Mouse (Mus musculus): ENCODE results near the gene Sprr3. TPM values are rescaled to one million over a fixed set of nuclear protein-coding genes. Genes with fewer than 3 reads are reported as not detected.
"Not testable (repeated sequence)": the region's sequence is repeated elsewhere in the genome, so short reads cannot be mapped to it uniquely, and the experiment has no call there.

Gene Sprr3
- not detected in 2 replicates for polyA plus RNA-seq (2016; fragmentation: Nextera tagmentation; extraction: Ambion mirVana)

DNA sequence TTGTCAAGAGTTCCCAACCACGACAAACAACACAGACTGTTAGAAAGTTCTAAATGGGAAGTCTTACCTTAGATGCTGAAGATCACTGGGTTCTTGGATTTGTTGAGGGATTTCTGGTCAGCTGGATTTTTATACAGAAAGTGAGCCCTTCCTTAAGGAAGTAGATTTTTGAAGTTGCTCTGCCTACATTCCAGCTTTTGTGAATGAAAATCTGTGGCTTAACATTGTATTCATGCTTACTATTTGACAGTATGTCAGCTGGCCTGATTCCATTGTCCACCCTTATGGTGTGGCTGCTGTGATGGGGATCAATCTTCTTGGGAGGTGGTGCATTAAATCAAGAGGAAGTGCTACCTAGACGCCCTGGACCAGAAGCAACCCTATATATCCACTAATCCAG is at the start of gene Sprr3:
Sprr3 (minus strand) TSS at position 101 of the 400 bp plus-strand sequence.
- Histone ChIP-seq H3K9me3 (replicated peaks) (no peaks in the 10 kb centered on the region), H3K27ac (no peak within 1 kb of the TSS), H3K36me3 (no peaks in the 10 kb centered on the region), H3K4me2 (replicated peaks) (no peak within 1 kb of the TSS), H3K27me3 (no peaks in the 10 kb centered on the region), H3K4me1 (no peaks in the 10 kb centered on the region), H3K4me3 (no peak within 1 kb of the TSS), H3K9ac (no peak within 1 kb of the TSS)
- ATAC-seq (ENCODE audit: low FRiP score): no peak
- 67% methylated on average over 2 of the region's 2 CpGs for WGBS

DNA sequence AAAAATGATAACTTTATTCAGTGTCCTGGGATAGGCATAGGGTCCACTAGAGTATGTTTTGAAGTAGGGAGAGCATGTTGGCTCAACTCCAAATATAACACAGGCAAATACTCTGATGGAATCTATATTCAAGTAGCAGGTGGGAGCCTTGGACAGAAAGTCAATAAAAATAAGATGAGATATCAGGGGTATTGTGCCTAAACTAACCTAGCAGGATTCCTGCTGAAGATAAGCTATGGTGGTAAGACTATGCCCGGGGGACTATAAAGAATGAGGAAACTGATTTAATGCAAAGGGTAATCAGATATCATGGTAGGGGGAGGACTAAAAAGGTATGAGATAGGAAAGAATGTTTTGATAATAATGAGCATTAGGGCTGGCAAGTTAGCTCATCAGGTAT is 49.7 kb upstream of the Sprr3 start:
- no peak for ATAC-seq (ENCODE audit: low FRiP score)
- Histone ChIP-seq H3K9ac (no peak overlapping the region), H3K9me3 (replicated peaks) (no peaks in the 10 kb centered on the region), H3K36me3 (no peaks in the 10 kb centered on the region), H3K27me3 (no peaks in the 10 kb centered on the region), H3K4me3 (no peak overlapping the region), H3K4me1 (no peaks in the 10 kb centered on the region), H3K4me2 (replicated peaks) (no peak overlapping the region), H3K27ac (no peak overlapping the region)
- 81% methylated on average over 1 of the region's 1 CpGs for WGBS

DNA sequence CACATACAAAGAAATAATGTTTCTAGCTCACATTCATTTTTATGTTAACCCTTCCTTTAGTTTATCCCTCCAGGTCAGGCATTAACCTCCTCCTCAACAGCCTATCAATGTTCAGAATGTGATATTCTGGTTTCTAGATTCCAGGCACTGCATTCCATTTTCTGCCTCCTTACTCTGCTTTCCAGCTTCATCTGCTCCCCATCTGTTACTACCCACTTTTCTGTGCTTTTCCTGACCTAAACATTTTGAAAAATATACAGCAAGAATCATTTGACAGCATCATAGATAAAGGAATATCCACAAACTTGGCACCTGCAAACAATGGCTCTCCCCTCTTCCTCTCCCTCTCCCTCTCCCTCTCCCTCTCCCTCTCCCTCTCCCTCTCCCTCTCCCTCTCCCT is 45.0 kb upstream of the Sprr3 start:
- ATAC-seq (ENCODE audit: low FRiP score): no peak
- H3K36me3 ChIP-seq: no peaks in the 10 kb centered on the region
- no peak overlapping the region for H3K4me2 ChIP-seq (replicated peaks)
- no peak overlapping the region for H3K4me3 ChIP-seq
- no peak overlapping the region for H3K9ac ChIP-seq
- no peaks in the 10 kb centered on the region for H3K9me3 ChIP-seq (replicated peaks)
- H3K4me1 ChIP-seq: no peaks in the 10 kb centered on the region
- H3K27me3 ChIP-seq: no peaks in the 10 kb centered on the region
- no peak overlapping the region for H3K27ac ChIP-seq

DNA sequence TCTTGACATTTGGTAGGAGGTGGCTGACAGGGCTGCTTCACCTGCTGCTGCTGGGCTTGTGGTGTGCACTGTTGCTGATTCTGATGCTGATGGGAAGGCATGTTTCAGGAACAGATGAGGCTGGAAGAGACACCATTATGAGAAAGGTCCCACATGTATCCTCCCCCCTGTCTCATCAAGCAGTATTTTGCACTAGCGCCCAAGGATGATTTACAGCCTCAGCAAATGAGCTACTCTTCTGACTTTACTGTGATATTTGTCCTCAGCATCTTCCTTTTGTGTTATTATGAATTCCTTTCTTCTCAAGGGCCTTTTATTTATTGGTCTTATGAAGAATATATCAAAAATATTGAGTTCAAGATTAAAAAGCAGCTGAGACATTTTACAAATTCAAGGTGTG is 41.9 kb upstream of the Sprr3 start, which contains the start of gene Sprr4:
Sprr4 (minus strand) TSS at position 101 of the 400 bp plus-strand sequence.
- no peak within 1 kb of the TSS for H3K9ac ChIP-seq
- H3K36me3 ChIP-seq: no peaks in the 10 kb centered on the region
- H3K27me3 ChIP-seq: no peaks in the 10 kb centered on the region
- no peak for ATAC-seq (ENCODE audit: low FRiP score)
- WGBS: 85% methylated on average over 1 of the region's 1 CpGs
- no peak within 1 kb of the TSS for H3K4me2 ChIP-seq (replicated peaks)
- H3K9me3 ChIP-seq (replicated peaks): no peaks in the 10 kb centered on the region
- H3K4me3 ChIP-seq: no peak within 1 kb of the TSS
- H3K27ac ChIP-seq: no peak within 1 kb of the TSS
- H3K4me1 ChIP-seq: no peaks in the 10 kb centered on the region

DNA sequence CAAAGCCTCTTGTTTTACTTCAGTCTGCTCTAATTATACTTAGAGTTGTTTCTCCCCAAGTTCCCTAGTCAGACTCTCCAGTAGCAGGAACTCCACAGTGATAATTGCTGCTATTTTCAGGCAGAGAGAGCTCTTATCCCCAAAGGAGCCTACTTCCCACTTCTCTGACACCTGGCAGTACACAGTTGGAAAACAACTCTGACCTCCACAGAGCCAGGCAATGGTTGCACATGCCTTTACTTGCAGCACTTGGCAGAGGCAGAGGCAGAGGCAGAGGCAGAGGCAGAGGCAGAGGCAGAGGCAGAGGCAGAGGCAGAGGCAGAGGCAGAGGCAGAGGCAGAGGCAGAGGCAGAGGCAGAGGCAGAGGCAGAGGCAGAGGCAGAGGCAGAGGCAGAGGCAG is 31.7 kb upstream of the Sprr3 start:
- H3K36me3 ChIP-seq; H3K27ac ChIP-seq; ATAC-seq (ENCODE audit: low FRiP score); H3K4me2 ChIP-seq (replicated peaks); H3K9ac ChIP-seq; H3K4me3 ChIP-seq; H3K9me3 ChIP-seq (replicated peaks); H3K4me1 ChIP-seq; H3K27me3 ChIP-seq: not testable (repeated sequence)

DNA sequence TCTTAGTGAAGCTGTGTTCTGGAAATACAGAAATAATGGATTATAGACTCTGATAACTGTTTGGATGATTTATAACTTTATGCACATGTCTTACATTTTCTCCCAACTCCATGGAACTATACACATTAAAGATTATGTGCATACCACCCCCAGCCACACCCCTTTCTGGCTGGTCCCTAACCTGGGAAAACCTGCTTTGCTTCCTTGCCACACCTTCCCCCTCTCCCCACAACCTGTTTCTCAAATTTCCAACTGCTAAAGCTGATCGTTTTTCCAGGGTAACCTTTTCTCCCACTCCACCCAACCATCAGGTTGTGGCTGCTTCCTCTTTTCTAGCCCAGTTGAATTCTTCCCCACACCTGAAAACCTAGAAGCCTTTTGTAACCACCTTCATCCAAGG is 27.8 kb upstream of the Sprr3 start:
- no peak for ATAC-seq (ENCODE audit: low FRiP score)

DNA sequence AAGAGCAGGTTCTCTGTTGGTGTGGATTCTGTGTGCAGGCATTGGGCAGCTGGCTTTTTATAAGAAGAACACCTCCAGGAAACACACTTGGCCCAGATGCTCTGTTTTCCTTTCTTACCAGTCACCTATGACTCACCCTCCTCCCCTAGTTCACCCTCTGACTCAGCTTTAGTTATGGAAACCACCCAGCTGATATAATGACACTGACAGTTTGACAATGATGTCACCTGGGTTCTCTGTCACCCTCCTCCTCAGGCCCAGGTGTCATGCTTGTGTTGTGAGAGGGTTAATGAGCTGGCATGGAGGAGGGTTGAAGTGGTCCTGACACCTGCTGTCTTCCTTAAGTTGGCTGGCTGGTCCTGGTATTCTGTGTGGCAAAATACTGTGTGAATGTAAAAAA is 27.3 kb upstream of the Sprr3 start, which contains the start of gene Sprr1a:
Sprr1a (minus strand) TSS at position 33 of the 400 bp plus-strand sequence.
- no peaks in the 10 kb centered on the region for H3K36me3 ChIP-seq
- no peak within 1 kb of the TSS for H3K9ac ChIP-seq
- H3K27me3 ChIP-seq: no peaks in the 10 kb centered on the region
- H3K9me3 ChIP-seq (replicated peaks): no peaks in the 10 kb centered on the region
- no peak within 1 kb of the TSS for H3K27ac ChIP-seq
- H3K4me3 ChIP-seq: no peak within 1 kb of the TSS
- no peak for ATAC-seq (ENCODE audit: low FRiP score)
- H3K4me1 ChIP-seq: no peaks in the 10 kb centered on the region
- H3K4me2 ChIP-seq (replicated peaks): no peak within 1 kb of the TSS

More for the DNA sequence above, 27.8 kb upstream of the Sprr3 start:
- H3K27me3 ChIP-seq: no peaks in the 10 kb centered on the region
- no peak overlapping the region for H3K27ac ChIP-seq
- no peak overlapping the region for H3K4me2 ChIP-seq (replicated peaks)
- no peak overlapping the region for H3K4me3 ChIP-seq
- H3K36me3 ChIP-seq: no peaks in the 10 kb centered on the region
- WGBS: 39% methylated on average over 1 of the region's 1 CpGs
- H3K9ac ChIP-seq: no peak overlapping the region
- no peaks in the 10 kb centered on the region for H3K4me1 ChIP-seq
- H3K9me3 ChIP-seq (replicated peaks): no peaks in the 10 kb centered on the region

DNA sequence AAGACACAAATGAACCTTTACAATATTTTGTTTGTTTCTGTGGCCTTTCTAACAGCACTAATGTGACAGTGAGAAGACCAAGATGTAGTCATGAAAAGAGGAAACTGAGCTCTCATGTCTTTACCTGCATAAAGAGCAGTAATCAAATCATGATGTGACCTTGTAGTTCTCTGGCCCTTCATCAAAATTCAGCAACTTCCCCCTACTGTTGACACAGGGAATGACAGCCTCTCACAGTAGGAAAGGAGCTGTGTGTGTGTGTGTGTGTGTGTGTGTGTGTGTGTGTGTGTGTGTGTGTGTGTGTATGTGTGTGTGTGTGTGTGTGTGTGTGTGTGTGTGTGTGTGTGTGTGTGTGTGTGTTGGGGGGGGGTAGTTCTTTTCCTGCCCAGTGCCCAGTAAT is 22.7 kb upstream of the Sprr3 start:
- not testable (repeated sequence) for H3K36me3 ChIP-seq; ATAC-seq (ENCODE audit: low FRiP score); H3K27me3 ChIP-seq; H3K4me1 ChIP-seq; H3K9ac ChIP-seq; H3K9me3 ChIP-seq (replicated peaks); H3K4me2 ChIP-seq (replicated peaks); H3K27ac ChIP-seq; H3K4me3 ChIP-seq

DNA sequence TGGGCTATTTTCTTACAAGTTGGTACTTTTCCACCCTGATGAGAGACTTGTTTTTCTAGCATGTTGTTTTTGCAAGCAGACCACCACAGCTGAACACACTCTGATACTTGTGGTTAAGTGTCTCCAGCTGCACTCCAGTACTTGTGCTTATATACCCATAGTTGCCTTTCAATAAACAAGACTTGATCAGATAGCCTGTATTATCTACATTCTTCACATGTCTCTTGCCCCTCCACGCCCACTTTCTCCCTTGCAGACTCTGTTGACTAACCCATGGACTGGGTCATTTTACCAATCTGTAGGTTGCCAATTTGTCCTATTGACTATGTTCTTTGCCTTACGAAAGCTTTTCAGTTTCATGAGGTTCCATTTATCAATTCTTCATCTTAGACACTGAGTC is 11.6 kb upstream of the Sprr3 start:
- no peak for ATAC-seq (ENCODE audit: low FRiP score)
- H3K36me3 ChIP-seq: no peaks in the 10 kb centered on the region
- no peak overlapping the region for H3K9ac ChIP-seq
- H3K9me3 ChIP-seq (replicated peaks): no peaks in the 10 kb centered on the region
- H3K27ac ChIP-seq: no peak overlapping the region
- no peak overlapping the region for H3K4me3 ChIP-seq
- H3K4me1 ChIP-seq: no peaks in the 10 kb centered on the region
- no peaks in the 10 kb centered on the region for H3K27me3 ChIP-seq
- H3K4me2 ChIP-seq (replicated peaks): no peak overlapping the region
- WGBS: 77% methylated on average over 2 of the region's 2 CpGs

DNA sequence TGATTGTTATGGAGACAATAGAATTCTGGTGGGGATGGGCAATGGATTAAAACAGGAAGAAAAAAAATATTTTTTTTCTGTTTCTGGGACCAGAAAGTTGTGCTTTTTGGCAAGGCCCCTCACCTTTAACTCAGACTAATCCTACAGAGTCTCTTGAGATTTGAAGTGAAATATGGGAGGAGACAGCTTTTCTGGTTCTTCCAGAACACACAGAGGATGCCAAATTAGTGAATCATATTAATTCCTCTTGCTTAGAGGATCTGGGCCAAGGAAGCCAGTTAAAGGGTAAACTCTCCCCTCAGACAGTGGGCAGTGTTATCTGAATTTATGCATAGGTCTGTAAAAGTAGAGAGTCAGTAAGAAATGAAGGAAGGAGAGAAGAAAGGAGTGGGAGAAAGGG is 8.9 kb upstream of the Sprr3 start:
- no peak for ATAC-seq (ENCODE audit: low FRiP score)
- Histone ChIP-seq H3K4me1 (no peaks in the 10 kb centered on the region), H3K9ac (no peak overlapping the region), H3K9me3 (replicated peaks) (no peaks in the 10 kb centered on the region), H3K4me2 (replicated peaks) (no peak overlapping the region), H3K27me3 (no peaks in the 10 kb centered on the region), H3K36me3 (no peaks in the 10 kb centered on the region), H3K27ac (no peak overlapping the region), H3K4me3 (no peak overlapping the region)

DNA sequence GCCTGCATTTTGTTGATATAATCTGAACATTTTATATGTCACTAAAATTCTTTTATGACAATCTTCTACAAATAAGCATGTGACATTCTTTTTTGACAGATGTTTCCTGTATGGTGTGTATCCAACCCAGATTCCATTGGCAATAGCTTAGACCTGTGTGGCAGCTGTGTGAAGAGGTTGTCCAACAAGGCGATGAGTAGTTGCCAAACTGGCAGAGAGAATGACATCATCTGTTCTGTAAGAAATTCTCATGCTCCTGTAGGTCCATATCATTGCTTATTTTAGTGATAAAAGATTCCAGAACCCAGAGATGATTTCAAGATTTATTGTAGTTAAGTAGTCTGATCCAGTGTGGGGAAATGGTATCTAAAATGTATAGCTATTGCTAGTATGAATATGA is 8.1 kb upstream of the Sprr3 start:
- no peak overlapping the region for H3K4me2 ChIP-seq (replicated peaks)
- H3K9ac ChIP-seq: no peak overlapping the region
- no peak overlapping the region for H3K4me3 ChIP-seq
- H3K36me3 ChIP-seq: no peaks in the 10 kb centered on the region
- no peaks in the 10 kb centered on the region for H3K4me1 ChIP-seq
- H3K9me3 ChIP-seq (replicated peaks): no peaks in the 10 kb centered on the region
- H3K27me3 ChIP-seq: no peaks in the 10 kb centered on the region
- H3K27ac ChIP-seq: no peak overlapping the region
- 90% methylated on average over 1 of the region's 1 CpGs for WGBS
- ATAC-seq (ENCODE audit: low FRiP score): no peak

DNA sequence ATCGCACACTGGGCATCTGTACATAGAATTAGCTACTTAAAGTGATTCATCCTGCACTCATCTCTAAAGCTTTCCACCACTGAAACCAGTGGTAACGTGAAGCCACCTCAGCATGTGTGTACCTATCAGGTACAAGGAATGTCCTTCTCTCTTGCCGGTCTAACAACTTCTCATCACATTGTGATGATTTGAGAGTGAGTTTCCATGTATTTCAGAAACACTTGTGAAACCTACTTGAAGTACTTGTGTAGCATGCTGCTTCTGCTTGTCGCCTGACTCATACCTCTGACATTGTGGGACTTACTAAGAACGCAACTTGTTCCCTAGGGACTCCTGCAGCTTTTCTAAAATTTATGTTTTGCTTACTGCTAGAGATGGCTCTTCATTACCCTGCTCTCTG is 3.4 kb downstream of the Sprr3 start:
- no peaks in the 10 kb centered on the region for H3K36me3 ChIP-seq
- no peak overlapping the region for H3K4me3 ChIP-seq
- H3K4me1 ChIP-seq: no peaks in the 10 kb centered on the region
- H3K27ac ChIP-seq: no peak overlapping the region
- no peaks in the 10 kb centered on the region for H3K9me3 ChIP-seq (replicated peaks)
- no peaks in the 10 kb centered on the region for H3K27me3 ChIP-seq
- ATAC-seq (ENCODE audit: low FRiP score): no peak
- no peak overlapping the region for H3K4me2 ChIP-seq (replicated peaks)
- 85% methylated on average over 5 of the region's 5 CpGs for WGBS
- H3K9ac ChIP-seq: no peak overlapping the region

DNA sequence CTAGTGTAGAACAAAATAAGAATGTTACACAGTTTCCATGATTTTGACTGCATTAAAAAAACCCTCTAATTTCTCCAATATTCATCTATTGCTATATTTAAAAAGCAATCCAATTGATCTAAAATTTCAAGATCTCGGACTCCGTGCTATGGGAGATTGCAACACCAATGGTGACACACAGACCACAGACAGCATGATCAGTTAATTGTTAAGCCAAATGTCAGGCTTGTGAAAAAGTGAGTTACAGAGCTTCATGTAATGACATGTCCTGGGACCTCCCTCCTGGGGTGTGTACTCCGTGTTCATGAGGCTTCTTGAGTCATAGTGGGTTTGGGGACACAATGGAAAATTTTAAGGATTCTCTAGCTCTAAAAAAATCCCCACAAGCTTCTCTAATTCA is 18.3 kb downstream of the Sprr3 start:
- H3K27me3 ChIP-seq: no peaks in the 10 kb centered on the region
- no peak overlapping the region for H3K4me2 ChIP-seq (replicated peaks)
- no peaks in the 10 kb centered on the region for H3K9me3 ChIP-seq (replicated peaks)
- H3K4me3 ChIP-seq: no peak overlapping the region
- 92% methylated on average over 3 of the region's 3 CpGs for WGBS
- H3K4me1 ChIP-seq: no peaks in the 10 kb centered on the region
- no peak overlapping the region for H3K27ac ChIP-seq
- ATAC-seq (ENCODE audit: low FRiP score): no peak
- no peak overlapping the region for H3K9ac ChIP-seq
- H3K36me3 ChIP-seq: no peaks in the 10 kb centered on the region

DNA sequence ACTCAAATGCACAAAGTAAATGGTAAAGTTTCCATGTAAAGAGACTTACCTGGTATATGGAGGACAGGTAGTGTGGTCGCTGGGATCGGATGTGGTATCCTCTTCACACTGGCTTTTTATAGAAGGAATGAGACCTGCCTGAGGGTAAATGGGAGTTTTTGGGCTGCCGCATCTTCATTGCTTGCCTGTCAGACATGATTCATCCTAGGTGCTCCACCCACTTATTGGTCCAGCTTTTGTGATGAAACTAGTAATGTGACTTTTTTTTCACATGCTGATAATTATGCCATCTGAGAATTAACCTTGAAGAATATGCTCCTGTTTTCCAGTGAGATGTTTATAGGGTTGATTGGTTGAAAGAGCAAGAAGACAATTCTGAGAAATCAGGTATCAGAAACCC is 19.8 kb downstream of the Sprr3 start, which contains the start of gene Sprr1b:
Sprr1b (minus strand) TSS at position 101 of the 400 bp plus-strand sequence.
- H3K27ac ChIP-seq: no peak within 1 kb of the TSS
- ATAC-seq (ENCODE audit: low FRiP score): no peak
- no peaks in the 10 kb centered on the region for H3K4me1 ChIP-seq
- 92% methylated on average over 3 of the region's 3 CpGs for WGBS
- H3K27me3 ChIP-seq: no peaks in the 10 kb centered on the region
- no peaks in the 10 kb centered on the region for H3K9me3 ChIP-seq (replicated peaks)
- H3K9ac ChIP-seq: no peak within 1 kb of the TSS
- H3K4me3 ChIP-seq: no peak within 1 kb of the TSS
- no peaks in the 10 kb centered on the region for H3K36me3 ChIP-seq
- H3K4me2 ChIP-seq (replicated peaks): no peak within 1 kb of the TSS

Data from hindbrain, embryonic 12.5 days (tissue).